Mouse (Mus musculus) liver, embryonic 14.5 days (tissue): ENCODE results near the gene Oard1.

ENCODE experiments used
- CTCF ChIP-seq: IDR thresholded peaks from 2 replicates; pipeline ENCODE4 v1.5.1; 2016; ENCODE audit warnings: antibody characterized with exemption, low read depth, control low read depth
- EP300 ChIP-seq: IDR thresholded peaks from 2 replicates; pipeline ENCODE4 v1.6.1; 2016; ENCODE audit warnings: antibody characterized with exemption, low read depth

DNA sequence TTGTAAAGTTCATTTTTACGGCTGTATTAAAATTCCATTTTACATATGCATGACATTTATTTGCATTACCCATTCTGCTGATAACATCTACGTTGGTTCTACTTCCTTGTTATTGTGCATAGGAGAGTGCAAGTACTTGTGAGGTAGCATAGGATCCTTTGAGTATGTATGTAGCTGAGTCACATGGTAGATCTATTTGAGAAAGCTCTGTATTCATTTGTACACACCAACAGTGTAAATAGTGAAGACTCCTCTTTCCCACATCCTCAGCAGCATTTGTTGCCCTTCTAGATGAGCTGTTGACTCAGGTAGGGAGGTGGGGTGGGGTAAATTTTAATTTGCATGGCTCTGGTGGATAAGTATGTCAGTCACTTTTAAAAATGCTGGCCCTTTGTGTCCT is 6.0 kb upstream of the Oard1 start:
- TF ChIP-seq CTCF (no peak), EP300 (no peak)
